Mouse (Mus musculus) large intestine, adult 2 months (tissue): Measurements from ENCODE around the gene Ppp1r15a. TPM values are rescaled to one million over a fixed set of nuclear protein-coding genes. Genes with fewer than 3 reads are reported as not detected.
"Not testable (repeated sequence)": the region's sequence is repeated elsewhere in the genome, so short reads cannot be mapped to it uniquely, and the experiment has no call there.

ENCODE experiments used
- DNase-seq: peaks from one replicate; pipeline ENCODE4 v3.0.0-alpha.2; 2012; ENCODE audit warnings: low read depth, low spot score
- whole genome bisulfite sequencing: fragments of 180-500 bp; shearing (Covaris S2); methylation state at CpG from one replicate; pipeline ENCODE4 v1.1.7; 2018; 5-methylcytosine and 5-hydroxymethylcytosine counted together
- polyA plus RNA-seq: library from polyadenylated mRNA; depleted of rRNA; stranded (reverse); fragments of >200 nt; gene quantifications from 2 replicates; pipeline ENCODE4 v1.2.3, GENCODE M21; 2012

Ppp1r15a gene
- polyA plus RNA-seq, 1 experiment = 18.4 TPM

DNA sequence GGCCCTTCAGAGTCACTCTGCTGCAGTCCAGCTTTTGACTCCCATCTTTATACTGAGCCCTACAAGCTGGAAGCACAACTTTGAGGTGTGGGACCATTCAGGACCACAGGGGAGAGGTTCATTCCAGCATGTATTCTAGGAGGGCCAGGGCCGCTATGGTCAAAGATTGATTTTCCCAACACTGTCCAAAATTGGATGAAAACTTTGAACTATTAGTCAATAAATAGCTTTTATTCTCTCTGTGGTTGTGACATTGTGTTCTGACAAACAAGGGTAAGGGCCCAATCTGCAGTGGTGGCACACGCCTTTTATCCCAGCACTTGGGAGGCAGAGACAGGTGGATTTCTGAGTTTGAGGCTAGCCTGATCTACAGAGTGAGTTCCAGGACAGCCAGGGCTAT is 27.9 kb upstream of the Ppp1r15a start:
- DNase-seq = no peak
- 91% methylated on average over 2 of the region's 2 CpGs for WGBS

GRCm38 (mm10) chr7:45553519-45553918 is 27.5 kb upstream of the Ppp1r15a start:
- WGBS = 76% methylated on average over 8 of the region's 8 CpGs
- DNase-seq = no peak

- DNase-seq = no peak
- 75% methylated on average over 8 of the region's 8 CpGs for WGBS
Measured at GRCm38 (mm10) chr7:45551512-45551883, 25.4 kb upstream of the Ppp1r15a start.

DNA sequence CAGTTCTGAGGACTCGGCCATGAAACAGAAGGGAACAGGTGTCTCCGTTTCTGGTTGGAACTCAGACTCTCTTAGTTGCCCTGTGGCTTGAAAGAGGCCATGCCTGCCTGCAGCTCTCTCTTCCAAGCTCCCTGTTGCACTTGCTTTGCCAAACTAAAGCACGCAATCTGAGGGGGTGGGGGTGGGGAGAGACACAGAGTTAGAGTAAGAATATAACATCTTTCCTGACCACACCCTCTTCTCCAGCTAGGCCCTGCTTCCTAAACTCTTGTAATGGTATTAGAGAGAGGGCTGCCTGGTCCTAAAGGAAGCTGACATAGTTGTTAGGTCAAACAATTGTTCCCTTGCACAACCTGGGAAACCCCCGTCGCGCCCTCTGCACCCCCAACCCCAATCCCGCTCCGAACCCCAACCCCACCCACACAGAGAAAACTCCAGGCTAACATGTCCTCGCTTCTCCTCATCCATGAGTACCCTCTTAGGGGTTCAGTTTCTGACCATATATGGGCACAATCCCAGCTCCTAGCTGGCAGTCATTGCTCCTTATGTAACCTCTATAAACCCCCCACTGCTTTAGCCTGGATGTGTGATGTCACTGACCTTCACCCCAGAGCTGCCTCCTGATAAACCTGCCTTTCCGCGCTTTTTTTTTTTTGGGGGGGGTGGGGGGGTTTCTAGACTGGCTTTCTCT is 24.9 kb upstream of the Ppp1r15a start:
- 79% methylated on average over 11 of the region's 11 CpGs for WGBS
- DNase-seq = no peak

DNA sequence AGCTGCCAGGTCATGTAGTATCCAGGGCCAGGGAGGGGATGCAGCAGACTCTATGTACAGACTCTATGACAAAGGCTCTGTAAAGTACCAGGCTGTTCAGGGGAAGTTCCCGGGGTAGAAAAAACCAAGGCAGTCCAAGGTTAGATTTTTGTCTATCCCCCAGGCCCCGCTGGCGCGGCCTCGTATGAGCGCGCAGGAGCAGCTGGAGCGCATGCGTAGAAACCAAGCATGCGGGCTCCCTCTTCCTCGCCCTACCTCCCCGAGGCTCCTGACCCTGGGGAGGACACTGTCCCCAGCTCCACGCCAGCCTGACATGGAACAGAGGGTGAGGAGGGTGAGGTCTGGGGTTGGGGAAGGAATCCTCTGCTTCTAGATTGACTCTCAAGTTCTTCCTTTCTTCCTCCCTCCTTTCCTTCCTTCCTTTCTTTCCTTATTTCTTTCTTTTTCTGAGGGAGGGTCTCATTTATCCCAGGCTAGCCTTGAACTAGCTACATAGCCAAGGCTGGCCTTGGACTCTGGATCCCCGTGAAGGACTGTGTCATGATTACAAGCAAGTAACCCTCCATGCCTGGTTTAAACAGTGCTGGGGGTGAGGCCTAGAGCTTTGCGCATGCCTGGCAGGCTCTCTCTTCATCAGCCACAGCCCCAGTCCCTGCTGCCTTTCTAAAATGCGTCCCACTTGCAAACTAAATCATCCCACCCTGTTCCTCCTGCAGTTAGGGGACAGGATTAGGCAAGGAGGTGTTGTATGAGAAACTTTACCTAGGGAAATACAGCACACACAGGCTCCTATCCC is 23.8 kb upstream of the Ppp1r15a start:
- WGBS = 92% methylated on average over 16 of the region's 16 CpGs
- DNase-seq = no peak

- no peak for DNase-seq
- 82% methylated on average over 1 of the region's 1 CpGs for WGBS
Measured at GRCm38 (mm10) chr7:45544525-45544924, 18.5 kb upstream of the Ppp1r15a start.

- no peak for DNase-seq
- 42% methylated on average over 2 of the region's 2 CpGs for WGBS
Measured at GRCm38 (mm10) chr7:45540213-45540612, 14.1 kb upstream of the Ppp1r15a start.

DNA sequence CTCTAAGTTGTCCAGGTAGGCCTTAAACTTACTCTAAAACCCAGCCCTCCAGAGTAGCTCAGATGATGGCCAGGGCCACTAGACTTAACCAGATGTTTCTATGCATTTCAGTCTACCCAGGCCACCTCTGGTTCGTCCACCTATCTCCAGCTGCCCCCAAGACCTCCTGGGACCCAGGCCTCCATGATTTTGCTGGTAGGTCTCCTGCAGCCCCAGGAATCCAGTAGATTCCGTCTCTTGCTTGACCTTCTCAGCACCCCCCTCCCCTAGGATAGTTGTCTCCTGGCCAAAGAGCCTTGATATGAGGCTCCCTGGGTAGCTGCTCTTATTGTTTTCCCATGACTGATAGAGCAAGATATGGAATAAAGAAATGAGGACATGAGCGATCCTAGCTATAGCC is 13.0 kb upstream of the Ppp1r15a start:
- 94% methylated on average over 3 of the region's 3 CpGs for WGBS
- DNase-seq = no peak

GRCm38 (mm10) chr7:45538163-45539041 is 12.3 kb upstream of the Ppp1r15a start:
- no peak for DNase-seq
- 6% methylated on average over 29 of the region's 29 CpGs for WGBS

GRCm38 (mm10) chr7:45537602-45538001 is 11.5 kb upstream of the Ppp1r15a start:
- WGBS = 84% methylated on average over 10 of the region's 10 CpGs
- no peak for DNase-seq

- 66% methylated on average over 1 of the region's 1 CpGs for WGBS
- no peak for DNase-seq
Measured at GRCm38 (mm10) chr7:45535676-45536075, 9.6 kb upstream of the Ppp1r15a start.

DNA sequence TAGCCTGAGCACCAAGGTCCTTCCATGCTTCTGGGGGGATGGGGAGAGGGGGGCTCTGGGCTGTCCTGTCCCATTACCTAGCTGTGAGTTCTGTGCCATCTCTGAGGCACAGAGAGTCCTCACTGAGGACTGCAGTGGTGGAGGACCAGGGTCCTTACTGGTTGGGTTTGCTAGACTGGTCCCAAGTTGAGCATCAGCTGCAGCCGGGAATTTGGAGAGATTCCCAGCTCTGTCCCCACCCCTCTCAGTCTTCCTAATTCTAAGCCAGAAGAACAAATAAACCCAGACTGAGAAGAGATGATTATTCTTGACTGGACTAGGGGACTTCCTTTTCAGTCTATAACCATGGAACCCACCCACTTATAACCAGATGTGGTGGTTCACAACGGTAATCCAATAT is 4.6 kb upstream of the Ppp1r15a start:
- DNase-seq = no peak
- WGBS = 15% methylated on average over 2 of the region's 2 CpGs

- 20% methylated on average over 6 of the region's 6 CpGs for WGBS
- no peak for DNase-seq
Measured at GRCm38 (mm10) chr7:45529461-45529860, 3.4 kb upstream of the Ppp1r15a start.

DNA sequence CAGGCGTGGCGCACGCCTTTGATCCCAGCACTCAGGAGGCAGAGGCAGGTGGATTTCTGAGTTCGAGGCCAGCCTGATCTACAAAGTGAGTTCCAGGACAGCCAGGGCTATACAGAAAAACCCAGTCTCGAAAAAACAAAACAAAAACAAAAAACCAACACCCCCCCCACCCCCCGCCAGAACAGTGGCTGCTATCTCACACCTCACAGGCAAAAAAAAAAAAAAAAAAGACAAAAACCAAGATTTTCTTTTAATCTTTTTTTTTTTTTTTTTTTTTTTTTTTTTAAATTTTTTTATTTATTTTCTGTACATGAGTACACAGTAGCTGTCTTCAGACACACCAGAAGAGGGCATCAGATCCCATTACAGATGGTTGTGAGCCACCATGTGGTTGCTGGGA is 1.1 kb upstream of the Ppp1r15a start:
- not testable (repeated sequence) for DNase-seq
- WGBS = 86% methylated on average over 6 of the region's 6 CpGs

GRCm38 (mm10) chr7:45526474-45527120 is 529 bp upstream of the Ppp1r15a start:
- no peak for DNase-seq
- 19% methylated on average over 7 of the region's 7 CpGs for WGBS

DNA sequence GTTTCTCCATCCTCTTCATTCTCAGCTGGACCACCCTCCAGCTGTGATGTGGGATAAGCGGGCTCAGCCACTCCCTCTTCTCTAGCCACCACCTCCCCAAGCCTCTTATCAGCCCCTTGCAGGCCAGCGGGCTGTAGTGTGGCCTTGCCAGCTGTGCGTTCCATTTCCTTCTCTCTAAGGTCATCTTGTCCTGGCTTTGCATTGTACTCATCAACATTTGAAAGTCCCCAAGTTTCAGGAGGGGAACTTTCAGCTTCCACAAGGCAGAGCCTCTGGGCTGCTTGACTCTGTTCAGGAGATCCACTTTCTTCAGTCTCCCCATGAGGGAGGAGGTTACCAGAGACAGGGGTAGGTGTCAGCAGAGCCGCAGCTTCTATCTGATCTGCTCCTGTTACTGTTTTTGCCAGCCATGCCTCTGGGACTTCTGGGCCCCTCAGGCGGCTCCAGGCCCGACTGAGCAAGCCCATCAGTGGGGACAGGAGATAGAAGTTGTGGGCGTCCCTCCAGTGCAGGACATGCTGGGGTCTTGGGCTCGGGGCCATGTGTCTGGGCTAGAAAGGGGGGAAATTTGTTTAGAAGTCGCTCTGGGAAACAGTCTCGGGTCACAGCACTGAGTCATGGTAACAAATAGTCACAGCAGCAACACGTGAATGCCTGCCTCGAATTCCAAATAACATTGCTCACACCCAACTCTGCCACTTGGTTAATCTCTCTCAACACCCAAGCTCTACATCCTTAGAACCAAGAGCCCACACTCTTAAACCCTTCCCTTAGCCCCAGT is 1.0 kb downstream of the Ppp1r15a start:
- no peak for DNase-seq
- WGBS = 21% methylated on average over 12 of the region's 12 CpGs

DNA sequence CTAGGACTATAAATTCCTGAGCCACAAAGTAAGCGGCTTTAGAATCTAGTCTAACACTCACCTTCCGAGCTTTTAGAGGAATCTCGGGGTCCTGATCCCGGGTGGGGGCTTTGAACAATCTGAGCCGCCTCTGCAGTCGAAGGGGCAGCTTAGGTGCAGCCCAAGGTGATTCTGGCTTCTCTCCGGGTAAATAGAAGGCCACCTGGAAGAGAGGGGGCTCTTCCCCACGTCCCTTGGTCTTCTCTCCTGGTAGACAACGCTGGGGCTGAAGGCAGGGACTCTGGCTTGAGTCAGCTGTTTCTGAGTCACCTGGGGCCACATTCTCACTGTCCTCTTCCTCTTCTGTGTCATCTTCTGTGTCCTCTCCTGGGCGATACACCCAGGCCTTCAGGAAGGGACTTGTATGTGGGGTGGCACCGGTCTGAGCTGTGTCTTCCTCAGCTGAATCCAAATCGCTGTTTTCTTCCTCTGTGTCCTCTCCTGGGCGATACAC is 2.3 kb downstream of the Ppp1r15a start:
- no peak for DNase-seq
- WGBS = 72% methylated on average over 13 of the region's 13 CpGs

GRCm38 (mm10) chr7:45522957-45523676 is 3.0 kb downstream of the Ppp1r15a start:
- WGBS = 71% methylated on average over 18 of the region's 18 CpGs

More at GRCm38 (mm10) chr7:45522957-45523676, 3.0 kb downstream of the Ppp1r15a start:
- no peak for DNase-seq
